Mouse (Mus musculus) embryonic facial prominence, embryonic 15.5 days (tissue): ENCODE data around the gene Rps6kc1. TPM values are rescaled to one million over a fixed set of nuclear protein-coding genes. Genes with fewer than 3 reads are reported as not detected.

ENCODE experiments used
- ATAC-seq: fragments of 200-750 bp; cut with Nextera tagmentation; 2 replicates; pipeline ENCODE4 v1.8.0; 2017; ENCODE audit warnings: low read depth, moderate TSS enrichment; ENCODE audit not compliant: insufficient number of reproducible peaks, low FRiP score, low TSS enrichment
- H3K27ac ChIP-seq: fragments of 300-500 bp; sonication (generic); replicated peaks from 2 replicates; pipeline ENCODE4 v1.5.1; 2015; ENCODE audit warnings: mild to moderate bottlenecking, inconsistent platforms
- H3K27me3 ChIP-seq: fragments of 300-500 bp; sonication (generic); 2 replicates; pipeline ENCODE4 v1.6.1; 2015; ENCODE audit warnings: inconsistent platforms
- H3K36me3 ChIP-seq: fragments of 300-500 bp; sonication (generic); 2 replicates; pipeline ENCODE4 v1.6.1; 2015; ENCODE audit warnings: mild to moderate bottlenecking, inconsistent platforms
- H3K4me1 ChIP-seq: fragments of 300-500 bp; sonication (generic); 2 replicates; pipeline ENCODE4 v1.6.1; 2015; ENCODE audit warnings: inconsistent platforms
- H3K4me2 ChIP-seq: fragments of 300-500 bp; sonication (generic); replicated peaks from 2 replicates; pipeline ENCODE4 v1.6.1; 2015; ENCODE audit warnings: mild to moderate bottlenecking, inconsistent platforms
- H3K4me3 ChIP-seq: fragments of 300-500 bp; sonication (generic); replicated peaks from 2 replicates; pipeline ENCODE4 v1.5.1; 2015; ENCODE audit warnings: mild to moderate bottlenecking, inconsistent platforms
- H3K9ac ChIP-seq: fragments of 300-500 bp; sonication (generic); 2 replicates; pipeline ENCODE4 v1.6.1; 2015; ENCODE audit warnings: inconsistent platforms
- H3K9me3 ChIP-seq: fragments of 300-500 bp; sonication (generic); replicated peaks from 2 replicates; pipeline ENCODE4 v1.6.1; 2016; ENCODE audit warnings: inconsistent platforms
- WGBS: fragments of 180-500 bp; shearing (Covaris S2); methylation state at CpG from one replicate; pipeline ENCODE4 v1.1.7; 2015; 5-methylcytosine and 5-hydroxymethylcytosine counted together
- polyA plus RNA-seq: library from polyadenylated mRNA; unstranded; fragments of >200 nt; fragmentation: Nextera tagmentation; extraction: Ambion mirVana; gene quantifications from 2 replicates; pipeline ENCODE4 v1.2.1, GENCODE M21; 2015

Gene Rps6kc1
- polyA plus RNA-seq, 1 experiment from 2014 or later: 15.2 TPM

DNA sequence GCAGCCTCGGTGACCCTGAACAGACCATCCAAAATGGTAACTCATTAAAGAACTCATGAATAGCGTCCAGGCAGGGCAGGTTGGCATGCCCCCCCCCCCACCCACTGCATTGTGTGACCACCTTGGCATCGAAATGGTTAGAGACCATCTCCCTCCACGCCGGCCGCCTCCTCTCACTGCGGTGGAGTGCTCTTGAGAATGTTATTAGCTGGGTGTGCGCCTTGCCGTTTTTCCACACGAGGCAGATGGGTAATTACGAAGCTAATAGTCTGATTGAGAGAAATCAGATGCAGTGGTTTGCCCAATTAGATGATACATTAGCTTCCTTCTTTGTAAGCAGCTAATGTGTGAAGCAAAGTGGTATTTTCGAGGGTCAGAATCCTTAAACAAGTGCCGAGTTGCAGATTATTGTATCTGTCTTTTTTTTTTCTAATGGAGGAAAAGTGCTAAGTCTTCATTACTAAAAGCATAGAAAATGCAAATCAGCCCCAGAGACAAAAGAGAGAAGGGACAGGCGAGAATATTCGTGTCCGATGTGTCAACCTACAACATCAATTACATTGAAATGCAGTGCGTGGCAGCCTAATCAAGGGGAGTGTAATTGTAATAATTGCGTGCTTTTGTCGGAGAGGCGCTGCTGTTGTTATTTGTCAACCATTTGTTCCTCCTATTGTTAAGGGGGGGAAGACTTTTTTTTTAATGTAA is 257.4 kb downstream of the Rps6kc1 start:
- no peak overlapping the region for H3K4me2 ChIP-seq
- no peaks in the 10 kb centered on the region for H3K36me3 ChIP-seq
- whole genome bisulfite sequencing: 87% methylated on average over 20 of the region's 20 CpGs
- H3K27ac ChIP-seq: no peak overlapping the region
- no peak for ATAC-seq
- H3K9ac ChIP-seq: no peak overlapping the region
- peaks cover 5% of the 10 kb centered on the region; the same call in 1 of the 2 replicates for H3K4me1 ChIP-seq
- no peak overlapping the region for H3K4me3 ChIP-seq
- no peaks in the 10 kb centered on the region for H3K27me3 ChIP-seq
- H3K9me3 ChIP-seq: no peaks in the 10 kb centered on the region

DNA sequence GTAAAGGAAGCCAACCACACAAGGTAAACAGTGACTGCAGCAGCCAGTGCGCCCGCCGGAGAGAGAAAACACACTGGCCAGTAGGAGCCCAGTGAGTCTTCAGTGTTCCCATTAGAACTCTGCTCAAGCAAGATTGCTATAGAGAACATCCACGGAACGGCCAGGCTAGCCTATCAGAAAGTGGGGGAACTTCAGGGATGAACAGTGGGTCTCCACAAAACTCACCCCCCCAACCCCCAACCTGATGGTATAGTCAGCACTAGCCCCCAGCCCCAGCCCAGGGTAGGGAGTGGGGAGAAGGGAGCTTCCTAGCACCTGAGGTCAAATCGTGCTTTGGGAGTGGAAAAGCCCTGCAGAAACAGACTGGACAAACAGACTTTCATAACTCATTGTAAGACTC is 258.5 kb downstream of the Rps6kc1 start:
- WGBS: 80% methylated on average over 6 of the region's 6 CpGs
- H3K9ac ChIP-seq: no peak overlapping the region
- H3K27ac ChIP-seq: no peak overlapping the region
- no peak for ATAC-seq
- no peaks in the 10 kb centered on the region for H3K36me3 ChIP-seq
- no peak overlapping the region for H3K4me3 ChIP-seq
- no peaks in the 10 kb centered on the region for H3K27me3 ChIP-seq
- no peaks in the 10 kb centered on the region for H3K9me3 ChIP-seq
- H3K4me1 ChIP-seq: no peaks in the 10 kb centered on the region
- no peak overlapping the region for H3K4me2 ChIP-seq

Other genes starting within 250 kb of the Rps6kc1 start
- 40.3 and 45.7 TPM in 2 replicates for gene Angel2, start 13.3 kb upstream of the Rps6kc1 start, polyA plus RNA-seq
- 45.3 and 49.0 TPM in 2 replicates for gene Vash2, start 67.5 kb upstream of the Rps6kc1 start, polyA plus RNA-seq
- gene Flvcr1, start 114.4 kb upstream of the Rps6kc1 start, polyA plus RNA-seq: 5.7 and 5.9 TPM in 2 replicates
- not detected in 2 replicates for gene Spata45, start 124.9 kb upstream of the Rps6kc1 start, polyA plus RNA-seq
- 13.8 and 14.7 TPM in 2 replicates for gene Tatdn3, start 151.2 kb upstream of the Rps6kc1 start, polyA plus RNA-seq
- 17.6 and 18.2 TPM in 2 replicates for gene Nsl1, start 151.2 kb upstream of the Rps6kc1 start, polyA plus RNA-seq
- gene Batf3, start 186.1 kb upstream of the Rps6kc1 start, polyA plus RNA-seq: 5.8 and 7.6 TPM in 2 replicates